Mouse (Mus musculus) forebrain, embryonic 15.5 days (tissue): ENCODE measurements around the gene Myct1. TPM values are rescaled to one million over a fixed set of nuclear protein-coding genes. Genes with fewer than 3 reads are reported as not detected.

Source experiments
- ATAC-seq: fragments of 200-750 bp; cut with Nextera tagmentation; replicated peaks from 2 replicates; pipeline ENCODE4 v1.8.0; 2017; ENCODE audit warnings: mild to moderate bottlenecking, moderate TSS enrichment, moderate library complexity
- H3K27ac ChIP-seq: fragments of 300-500 bp; sonication (generic); replicated peaks from 2 replicates; pipeline ENCODE4 v1.5.1; 2015; ENCODE audit warnings: mild to moderate bottlenecking, inconsistent platforms
- H3K27me3 ChIP-seq: fragments of 300-500 bp; sonication (generic); 2 replicates; pipeline ENCODE4 v1.6.1; 2015; ENCODE audit warnings: inconsistent platforms
- H3K36me3 ChIP-seq: fragments of 300-500 bp; sonication (generic); 2 replicates; pipeline ENCODE4 v1.6.1; 2015; ENCODE audit warnings: mild to moderate bottlenecking, inconsistent platforms
- H3K4me1 ChIP-seq: fragments of 300-500 bp; sonication (generic); 2 replicates; pipeline ENCODE4 v1.6.1; 2015; ENCODE audit warnings: inconsistent platforms
- H3K4me2 ChIP-seq: fragments of 300-500 bp; sonication (generic); replicated peaks from 2 replicates; pipeline ENCODE4 v1.6.1; 2015; ENCODE audit warnings: mild to moderate bottlenecking, inconsistent platforms
- H3K4me3 ChIP-seq: fragments of 300-500 bp; sonication (generic); 2 replicates; pipeline ENCODE4 v1.5.1; 2015; ENCODE audit warnings: mild to moderate bottlenecking, inconsistent platforms
- H3K9ac ChIP-seq: fragments of 300-500 bp; sonication (generic); replicated peaks from 2 replicates; pipeline ENCODE4 v1.6.1; 2015; ENCODE audit warnings: mild to moderate bottlenecking, inconsistent platforms
- H3K9me3 ChIP-seq: fragments of 300-500 bp; sonication (generic); 2 replicates; pipeline ENCODE4 v1.6.1; 2016; ENCODE audit warnings: inconsistent platforms
- WGBS: fragments of 180-500 bp; shearing (Covaris S2); methylation state at CpG from one replicate; pipeline ENCODE4 v1.1.7; 2015; ENCODE audit warnings: mixed read lengths; 5-methylcytosine and 5-hydroxymethylcytosine counted together
- polyA plus RNA-seq: library from polyadenylated mRNA; unstranded; fragments of >200 nt; fragmentation: Nextera tagmentation; extraction: Ambion mirVana; gene quantifications from 2 replicates; pipeline ENCODE4 v1.2.1, GENCODE M21; 2015

Myct1 gene
- polyA plus RNA-seq, result 0.96 and 1.1 TPM in 2 replicates

GRCm38 (mm10) chr10:5593464-5593863 lies at the start of gene Myct1:
Gene Myct1 (plus strand): TSS chr10:5593775.
- no peak within 1 kb of the TSS for H3K4me2 ChIP-seq
- no peak within 1 kb of the TSS for H3K9ac ChIP-seq
- no peaks in the 10 kb centered on the region for H3K4me1 ChIP-seq
- no peak within 1 kb of the TSS for H3K27ac ChIP-seq
- no peaks in the 10 kb centered on the region for H3K27me3 ChIP-seq
- H3K9me3 ChIP-seq, result no peaks in the 10 kb centered on the region
- WGBS, result 64% methylated on average over 5 of the region's 5 CpGs
- H3K4me3 ChIP-seq, result no peak within 1 kb of the TSS
- no peaks in the 10 kb centered on the region for H3K36me3 ChIP-seq
- ATAC-seq, result no peak

- Histone ChIP-seq H3K4me3 (no peak overlapping the region), H3K9ac (no peak overlapping the region), H3K36me3 (no peaks in the 10 kb centered on the region), H3K27me3 (peaks cover 4% of the 10 kb centered on the region; the same call in 1 of the 2 replicates), H3K4me1 (peaks cover 9% of the 10 kb centered on the region), H3K4me2 (no peak overlapping the region), H3K9me3 (no peaks in the 10 kb centered on the region), H3K27ac (no peak overlapping the region)
- 94% methylated on average over 5 of the region's 5 CpGs for WGBS
- ATAC-seq, result no peak
Observed at GRCm38 (mm10) chr10:5546428-5546827, 47.1 kb upstream of the Myct1 start.

GRCm38 (mm10) chr10:5547769-5548168 lies 45.8 kb upstream of the Myct1 start:
- no peak overlapping the region for H3K27ac ChIP-seq
- H3K4me2 ChIP-seq, result no peak overlapping the region
- WGBS, result 92% methylated on average over 9 of the region's 9 CpGs
- ATAC-seq, result no peak
- H3K9me3 ChIP-seq, result no peaks in the 10 kb centered on the region
- H3K4me3 ChIP-seq, result no peak overlapping the region
- H3K9ac ChIP-seq, result no peak overlapping the region
- H3K36me3 ChIP-seq, result no peaks in the 10 kb centered on the region
- H3K27me3 ChIP-seq, result peaks cover 4% of the 10 kb centered on the region; the same call in 1 of the 2 replicates
- peaks cover 9% of the 10 kb centered on the region for H3K4me1 ChIP-seq

- peaks cover 9% of the 10 kb centered on the region for H3K4me1 ChIP-seq
- H3K4me3 ChIP-seq, result no peak overlapping the region
- H3K27me3 ChIP-seq, result peaks cover 4% of the 10 kb centered on the region; the same call in 1 of the 2 replicates
- H3K9ac ChIP-seq, result no peak overlapping the region
- H3K4me2 ChIP-seq, result no peak overlapping the region
- no peaks in the 10 kb centered on the region for H3K36me3 ChIP-seq
- no peak for ATAC-seq
- no peak overlapping the region for H3K27ac ChIP-seq
- no peaks in the 10 kb centered on the region for H3K9me3 ChIP-seq
- 85% methylated on average over 2 of the region's 2 CpGs for WGBS
Observed at GRCm38 (mm10) chr10:5548651-5549050, 44.9 kb upstream of the Myct1 start.

- 6% methylated on average over 6 of the region's 6 CpGs for WGBS
- Histone ChIP-seq H3K27ac (no peak overlapping the region), H3K9ac (peak overlapping the region; percentile 59), H3K27me3 (peaks cover 4% of the 10 kb centered on the region; the same call in 1 of the 2 replicates), H3K4me1 (peaks cover 9% of the 10 kb centered on the region), H3K36me3 (no peaks in the 10 kb centered on the region), H3K9me3 (no peaks in the 10 kb centered on the region), H3K4me2 (peak overlapping the region; percentile 88), H3K4me3 (peak overlapping the region; percentile 49)
- no peak; the same call in none of the 2 replicates for ATAC-seq
Observed at GRCm38 (mm10) chr10:5549871-5550167, 43.8 kb upstream of the Myct1 start.

- peaks cover 9% of the 10 kb centered on the region for H3K4me1 ChIP-seq
- peak overlapping the region; percentile 59 for H3K9ac ChIP-seq
- peak overlapping the region; percentile 55 for H3K27ac ChIP-seq
- ATAC-seq, result peak; percentile 93
- H3K36me3 ChIP-seq, result no peaks in the 10 kb centered on the region
- H3K27me3 ChIP-seq, result peaks cover 4% of the 10 kb centered on the region; the same call in 1 of the 2 replicates
- peak overlapping the region; percentile 88 for H3K4me2 ChIP-seq
- H3K9me3 ChIP-seq, result no peaks in the 10 kb centered on the region
- peak overlapping the region; percentile 49 for H3K4me3 ChIP-seq
- WGBS, result under 1% methylated on average over 43 of the region's 44 CpGs
Observed at GRCm38 (mm10) chr10:5550168-5551021, 43.2 kb upstream of the Myct1 start.

GRCm38 (mm10) chr10:5551382-5551781 lies 42.2 kb upstream of the Myct1 start, which contains the start of gene Syne1:
Gene Syne1 (minus strand): TSS chr10:5551482.
- Histone ChIP-seq H3K4me3 (peak within 1 kb of the TSS; percentile 49), H3K9ac (peak within 1 kb of the TSS; percentile 59), H3K27ac (peak within 1 kb of the TSS; percentile 55), H3K9me3 (no peaks in the 10 kb centered on the region), H3K36me3 (no peaks in the 10 kb centered on the region), H3K4me1 (peaks cover 9% of the 10 kb centered on the region), H3K4me2 (peak within 1 kb of the TSS; percentile 88), H3K27me3 (peaks cover 4% of the 10 kb centered on the region; the same call in 1 of the 2 replicates)
- WGBS, result 55% methylated on average over 5 of the region's 5 CpGs
- ATAC-seq, result no peak

GRCm38 (mm10) chr10:5554941-5555340 lies 38.6 kb upstream of the Myct1 start:
- Histone ChIP-seq H3K4me3 (no peak overlapping the region), H3K27me3 (no peaks in the 10 kb centered on the region), H3K9ac (no peak overlapping the region), H3K4me2 (no peak overlapping the region), H3K27ac (no peak overlapping the region), H3K9me3 (no peaks in the 10 kb centered on the region), H3K4me1 (peaks cover 7% of the 10 kb centered on the region), H3K36me3 (no peaks in the 10 kb centered on the region)
- WGBS, result 22% methylated on average over 5 of the region's 5 CpGs
- 0 out of 2 replicates have a peak, but pooled peaks have one; percentile 46 for ATAC-seq

- no peak overlapping the region for H3K4me2 ChIP-seq
- H3K4me3 ChIP-seq, result no peak overlapping the region
- no peak overlapping the region for H3K9ac ChIP-seq
- no peaks in the 10 kb centered on the region for H3K36me3 ChIP-seq
- H3K27ac ChIP-seq, result no peak overlapping the region
- no peaks in the 10 kb centered on the region for H3K9me3 ChIP-seq
- H3K4me1 ChIP-seq, result no peaks in the 10 kb centered on the region
- no peak for ATAC-seq
- H3K27me3 ChIP-seq, result no peaks in the 10 kb centered on the region
Observed at GRCm38 (mm10) chr10:5558808-5559207, 34.8 kb upstream of the Myct1 start.

- no peak overlapping the region for H3K4me2 ChIP-seq
- H3K36me3 ChIP-seq, result no peaks in the 10 kb centered on the region
- H3K27ac ChIP-seq, result no peak overlapping the region
- H3K4me3 ChIP-seq, result no peak overlapping the region
- WGBS, result 87% methylated on average over 4 of the region's 4 CpGs
- H3K9ac ChIP-seq, result no peak overlapping the region
- no peaks in the 10 kb centered on the region for H3K4me1 ChIP-seq
- no peaks in the 10 kb centered on the region for H3K9me3 ChIP-seq
- no peaks in the 10 kb centered on the region for H3K27me3 ChIP-seq
- no peak for ATAC-seq
Observed at GRCm38 (mm10) chr10:5560526-5560925, 33.0 kb upstream of the Myct1 start.

- Histone ChIP-seq H3K9ac (no peak overlapping the region), H3K27ac (no peak overlapping the region), H3K9me3 (no peaks in the 10 kb centered on the region), H3K4me2 (no peak overlapping the region), H3K4me3 (no peak overlapping the region), H3K27me3 (no peaks in the 10 kb centered on the region), H3K36me3 (no peaks in the 10 kb centered on the region), H3K4me1 (no peaks in the 10 kb centered on the region)
- ATAC-seq, result no peak
- 90% methylated on average over 4 of the region's 4 CpGs for WGBS
Observed at GRCm38 (mm10) chr10:5561706-5562105, 31.9 kb upstream of the Myct1 start.

- no peaks in the 10 kb centered on the region for H3K36me3 ChIP-seq
- no peak overlapping the region for H3K27ac ChIP-seq
- no peaks in the 10 kb centered on the region for H3K9me3 ChIP-seq
- H3K9ac ChIP-seq, result no peak overlapping the region
- H3K4me3 ChIP-seq, result no peak overlapping the region
- H3K4me1 ChIP-seq, result no peaks in the 10 kb centered on the region
- H3K27me3 ChIP-seq, result no peaks in the 10 kb centered on the region
- 87% methylated on average over 4 of the region's 4 CpGs for WGBS
- no peak for ATAC-seq
- no peak overlapping the region for H3K4me2 ChIP-seq
Observed at GRCm38 (mm10) chr10:5568991-5569390, 24.6 kb upstream of the Myct1 start.
